Mouse (Mus musculus) embryonic facial prominence, embryonic 12.5 days (tissue): ENCODE results near the gene Mydgf. TPM values are rescaled to one million over a fixed set of nuclear protein-coding genes. Genes with fewer than 3 reads are reported as not detected.
A peak's percentile ranks its signal among the peaks of the same experiment; 100 is the strongest.

Experiments
- ATAC-seq: fragments of 200-750 bp; cut with Nextera tagmentation; 2 replicates; pipeline ENCODE4 v1.8.0; 2017; ENCODE audit not compliant: insufficient number of reproducible peaks, insufficient read depth, low FRiP score, low TSS enrichment
- H3K27ac ChIP-seq: fragments of 300-500 bp; sonication (generic); 2 replicates; pipeline ENCODE4 v1.5.1; 2016; ENCODE audit warnings: mild to moderate bottlenecking
- H3K27me3 ChIP-seq: fragments of 300-500 bp; sonication (generic); 2 replicates; pipeline ENCODE4 v1.6.1; 2016; ENCODE audit warnings: mild to moderate bottlenecking, moderate library complexity
- H3K36me3 ChIP-seq: fragments of 300-500 bp; sonication (generic); 2 replicates; pipeline ENCODE4 v1.6.1; 2016; ENCODE audit warnings: mild to moderate bottlenecking
- H3K4me1 ChIP-seq: fragments of 300-500 bp; sonication (generic); 2 replicates; pipeline ENCODE4 v1.6.1; 2016
- H3K4me2 ChIP-seq: fragments of 300-500 bp; sonication (generic); replicated peaks from 2 replicates; pipeline ENCODE4 v1.6.1; 2016; ENCODE audit warnings: mild to moderate bottlenecking, moderate library complexity
- H3K4me3 ChIP-seq: fragments of 300-500 bp; sonication (generic); 2 replicates; pipeline ENCODE4 v1.5.1; 2016; ENCODE audit warnings: mild to moderate bottlenecking
- H3K9ac ChIP-seq: fragments of 300-500 bp; sonication (generic); 2 replicates; pipeline ENCODE4 v1.6.1; 2016; ENCODE audit warnings: mild to moderate bottlenecking, moderate library complexity
- H3K9me3 ChIP-seq: fragments of 300-500 bp; sonication (generic); 2 replicates; pipeline ENCODE4 v1.6.1; 2016; ENCODE audit warnings: mild to moderate bottlenecking, moderate library complexity
- WGBS: fragments of 180-500 bp; shearing (Covaris S2); methylation state at CpG from one replicate; pipeline ENCODE4 v1.1.7; 2016; 5-methylcytosine and 5-hydroxymethylcytosine counted together
- polyA plus RNA-seq: library from polyadenylated mRNA; unstranded; fragments of >200 nt; fragmentation: Nextera tagmentation; extraction: Ambion mirVana; gene quantifications from 2 replicates; pipeline ENCODE4 v1.2.1, GENCODE M21; 2016

Mydgf gene
- polyA plus RNA-seq, 1 experiment from 2014 or later: 71.0 TPM

DNA sequence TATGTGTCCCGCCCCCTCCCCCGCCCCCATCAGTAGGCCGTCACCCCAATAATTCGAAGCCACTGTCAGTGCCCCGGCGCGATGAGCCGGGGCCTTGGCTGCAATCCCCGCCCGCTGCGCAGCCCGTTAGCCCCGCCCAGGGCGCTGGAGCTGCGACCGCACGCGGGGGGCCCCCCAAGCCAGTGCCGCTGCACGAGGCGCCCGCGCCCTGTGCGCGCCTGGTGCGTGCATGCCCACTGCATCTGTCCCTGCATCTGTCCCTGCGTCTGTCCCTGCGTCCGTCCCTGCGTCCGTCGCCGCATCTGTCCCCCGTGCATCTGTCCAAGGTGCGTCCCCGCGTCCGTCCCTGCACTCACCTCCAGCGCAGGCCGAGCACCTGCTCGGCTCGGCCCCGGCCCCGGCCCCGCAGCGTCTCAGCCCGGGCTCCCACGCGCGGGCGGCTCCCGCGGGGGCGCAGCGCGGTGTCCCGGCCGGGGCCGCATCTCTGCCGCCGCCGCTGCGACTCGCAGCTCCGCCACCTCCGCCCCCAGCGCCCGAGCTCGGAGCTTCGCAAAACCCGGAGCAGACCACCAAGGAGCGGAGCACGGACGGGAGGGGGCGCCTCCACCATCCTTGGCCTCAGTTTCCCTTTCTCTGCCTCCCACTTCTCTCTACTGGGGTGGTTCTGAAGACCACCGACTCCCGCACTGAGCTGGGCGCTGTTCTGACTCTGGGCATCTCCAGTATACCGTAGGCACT is 43.7 kb downstream of the Mydgf start, which contains the start of gene Sema6b:
TSS of gene Sema6b (minus strand) at position 486 of the 738 bp plus-strand sequence.
- H3K27me3 ChIP-seq: peaks cover 82% of the 10 kb centered on the region
- H3K4me2 ChIP-seq: peak within 1 kb of the TSS; percentile 97
- no peaks in the 10 kb centered on the region for H3K36me3 ChIP-seq
- ATAC-seq: no peak
- H3K9ac ChIP-seq: peak within 1 kb of the TSS; percentile 61
- H3K4me1 ChIP-seq: peaks cover 38% of the 10 kb centered on the region
- H3K9me3 ChIP-seq: no peaks in the 10 kb centered on the region
- H3K4me3 ChIP-seq: peak within 1 kb of the TSS; percentile 76
- WGBS: 2% methylated on average over 74 of the region's 79 CpGs
- H3K27ac ChIP-seq: no peak within 1 kb of the TSS

DNA sequence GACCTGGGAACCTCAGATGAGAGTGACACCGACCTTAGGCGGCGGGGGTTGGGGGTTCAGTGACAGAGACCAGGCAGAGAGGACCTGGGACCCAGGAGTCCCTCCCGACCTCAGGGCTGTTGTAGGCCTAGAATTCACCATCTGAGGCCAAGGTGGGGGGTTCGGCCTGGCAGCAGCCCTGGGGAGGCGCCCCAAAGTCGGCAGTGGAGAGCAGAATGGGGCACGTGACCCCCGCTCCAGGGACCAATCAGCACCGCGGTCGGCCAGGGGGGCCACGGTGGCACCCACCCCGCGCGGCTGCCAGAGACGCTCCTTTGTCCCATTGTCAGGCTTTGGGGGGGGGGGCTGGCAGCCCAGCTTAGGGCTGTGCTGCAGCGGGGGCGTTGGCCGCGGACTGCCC is 44.4 kb downstream of the Mydgf start:
- Histone ChIP-seq H3K4me3 (peak overlapping the region; percentile 76), H3K4me2 (peak overlapping the region; percentile 97), H3K9ac (peak overlapping the region; percentile 61), H3K4me1 (peaks cover 44% of the 10 kb centered on the region), H3K36me3 (no peaks in the 10 kb centered on the region), H3K9me3 (no peaks in the 10 kb centered on the region), H3K27me3 (peaks cover 77% of the 10 kb centered on the region), H3K27ac (no peak overlapping the region)
- ATAC-seq: no peak
- 6% methylated on average over 21 of the region's 21 CpGs for WGBS

DNA sequence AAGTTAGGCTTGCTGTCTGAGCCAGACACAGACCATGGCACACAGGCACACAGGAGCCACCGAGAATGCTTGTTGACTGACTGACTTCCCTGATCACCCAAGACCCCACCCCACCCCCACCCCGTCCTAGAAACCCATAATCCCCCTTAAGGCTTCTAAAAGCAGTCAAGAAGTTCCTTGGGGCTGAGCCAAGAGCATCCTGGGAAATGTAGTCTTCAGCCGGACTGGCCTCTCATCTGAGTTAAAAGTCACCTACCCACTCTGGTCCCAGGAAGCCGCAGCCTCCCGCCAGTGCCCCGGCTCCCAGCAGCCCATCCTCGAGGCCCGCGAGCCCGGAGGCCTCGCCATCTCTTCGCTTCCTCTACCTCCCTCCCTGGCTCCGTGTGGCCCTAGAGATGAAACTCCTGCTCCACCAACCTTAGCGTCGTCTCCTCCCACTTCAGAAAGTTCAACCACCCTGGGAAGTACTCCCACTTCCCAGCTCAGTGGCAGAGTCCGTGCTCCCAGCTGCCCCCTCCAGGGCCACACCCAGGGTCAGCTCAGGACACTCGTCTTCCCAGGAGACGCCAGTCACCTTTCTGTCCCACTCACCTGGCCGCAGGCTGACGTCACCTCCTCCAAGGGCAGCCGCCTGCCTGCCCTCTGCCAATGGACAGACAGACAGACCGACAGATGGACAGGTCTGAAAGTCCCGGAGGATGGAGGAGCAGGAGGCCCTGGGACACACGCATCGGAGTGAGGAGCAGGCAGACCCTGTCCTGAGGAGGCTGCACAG is 45.7 kb downstream of the Mydgf start:
- Histone ChIP-seq H3K27ac (no peak overlapping the region), H3K4me2 (peak overlapping the region; percentile 25), H3K36me3 (no peaks in the 10 kb centered on the region), H3K9ac (no peak overlapping the region), H3K27me3 (peaks cover 64% of the 10 kb centered on the region), H3K4me3 (peak overlapping the region; percentile 9; the same call in 1 of the 2 replicates), H3K9me3 (no peaks in the 10 kb centered on the region), H3K4me1 (peaks cover 53% of the 10 kb centered on the region)
- ATAC-seq: no peak
- 12% methylated on average over 25 of the region's 25 CpGs for WGBS

GRCm38 (mm10) chr17:56136558-56136957 is 47.2 kb downstream of the Mydgf start:
- Histone ChIP-seq H3K9ac (no peak overlapping the region), H3K4me2 (no peak overlapping the region), H3K4me3 (no peak overlapping the region), H3K27ac (no peak overlapping the region), H3K4me1 (peaks cover 42% of the 10 kb centered on the region), H3K9me3 (no peaks in the 10 kb centered on the region), H3K27me3 (peaks cover 49% of the 10 kb centered on the region), H3K36me3 (no peaks in the 10 kb centered on the region)
- WGBS: 85% methylated on average over 7 of the region's 7 CpGs
- ATAC-seq: no peak

DNA sequence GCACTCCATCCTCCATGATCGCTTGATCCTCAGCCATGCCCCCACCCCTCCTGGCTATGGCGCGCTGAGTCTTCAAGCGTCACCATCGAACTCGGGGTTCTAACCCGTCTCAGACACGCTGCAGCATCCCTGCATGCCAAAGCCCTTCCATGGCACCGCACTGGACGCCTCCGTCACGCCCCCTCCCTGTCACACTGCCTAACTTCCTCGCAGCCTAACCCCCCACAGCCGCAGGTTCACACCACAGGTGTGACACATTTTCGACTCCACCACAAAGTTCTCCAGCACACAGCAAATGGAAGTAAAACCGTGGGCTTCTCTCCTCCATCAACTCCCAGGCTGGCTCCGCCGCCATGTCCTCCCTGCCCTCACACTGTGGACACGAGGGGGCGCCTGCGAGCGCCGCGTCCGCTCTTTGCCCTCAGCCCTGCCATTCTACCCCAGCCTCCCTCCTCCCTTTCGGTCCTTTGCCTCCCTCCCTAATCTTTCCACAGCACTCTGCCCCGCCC is 49.2 kb downstream of the Mydgf start:
- Histone ChIP-seq H3K4me3 (peak overlapping the region; percentile 23), H3K4me1 (peaks cover 34% of the 10 kb centered on the region), H3K36me3 (no peaks in the 10 kb centered on the region), H3K27me3 (peaks cover 29% of the 10 kb centered on the region), H3K27ac (no peak overlapping the region), H3K4me2 (peak overlapping the region; percentile 49), H3K9ac (no peak overlapping the region), H3K9me3 (no peaks in the 10 kb centered on the region)
- ATAC-seq: no peak
- 3% methylated on average over 27 of the region's 27 CpGs for WGBS

GRCm38 (mm10) chr17:56133457-56134363 is 50.0 kb downstream of the Mydgf start:
- H3K36me3 ChIP-seq: no peaks in the 10 kb centered on the region
- H3K27ac ChIP-seq: 0 out of 2 replicates have a peak overlapping the region, but pooled peaks have one; percentile 17
- peak overlapping the region; percentile 49 for H3K4me2 ChIP-seq
- H3K9ac ChIP-seq: no peak overlapping the region
- peak overlapping the region; percentile 23 for H3K4me3 ChIP-seq
- no peaks in the 10 kb centered on the region for H3K9me3 ChIP-seq
- 0 out of 2 replicates have a peak, but pooled peaks have one; percentile 35 for ATAC-seq
- H3K27me3 ChIP-seq: peaks cover 21% of the 10 kb centered on the region
- H3K4me1 ChIP-seq: peaks cover 30% of the 10 kb centered on the region
- 23% methylated on average over 17 of the region's 21 CpGs for WGBS

DNA sequence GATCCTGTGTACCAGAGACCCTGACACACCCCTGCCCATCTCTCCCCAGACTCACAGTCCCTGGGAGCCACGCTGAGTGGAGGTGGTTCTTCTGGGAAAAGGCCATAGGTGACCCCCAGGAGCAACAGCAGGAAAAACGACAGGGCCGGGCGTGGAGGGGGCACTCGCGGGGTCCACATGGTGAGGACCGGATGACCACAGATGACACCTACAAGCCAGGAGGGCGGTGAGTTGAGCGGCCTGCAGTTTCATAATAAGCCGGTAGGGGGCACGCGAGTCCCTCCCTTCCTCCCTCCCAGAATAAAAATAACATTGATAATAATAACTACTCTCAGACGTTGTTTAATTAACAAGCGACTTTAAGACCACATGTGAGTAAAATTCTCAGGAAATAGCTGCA is 51.1 kb downstream of the Mydgf start:
- H3K4me3 ChIP-seq: no peak overlapping the region
- H3K4me1 ChIP-seq: peaks cover 25% of the 10 kb centered on the region
- H3K9ac ChIP-seq: no peak overlapping the region; the same call in 1 of the 2 replicates
- ATAC-seq: no peak
- 5% methylated on average over 14 of the region's 14 CpGs for WGBS
- H3K9me3 ChIP-seq: no peaks in the 10 kb centered on the region
- H3K4me2 ChIP-seq: no peak overlapping the region
- peaks cover 12% of the 10 kb centered on the region; the same call in 1 of the 2 replicates for H3K27me3 ChIP-seq
- H3K27ac ChIP-seq: no peak overlapping the region
- H3K36me3 ChIP-seq: no peaks in the 10 kb centered on the region

GRCm38 (mm10) chr17:56131814-56132213 is 51.9 kb downstream of the Mydgf start:
- no peak overlapping the region for H3K4me2 ChIP-seq
- H3K36me3 ChIP-seq: no peaks in the 10 kb centered on the region
- 0 out of 2 replicates have a peak, but pooled peaks cover 5% of the 10 kb centered on the region for H3K27me3 ChIP-seq
- no peaks in the 10 kb centered on the region for H3K9me3 ChIP-seq
- H3K4me1 ChIP-seq: peaks cover 25% of the 10 kb centered on the region
- H3K27ac ChIP-seq: no peak overlapping the region
- no peak overlapping the region for H3K9ac ChIP-seq
- no peak for ATAC-seq
- H3K4me3 ChIP-seq: no peak overlapping the region
- WGBS: 44% methylated on average over 7 of the region's 7 CpGs

GRCm38 (mm10) chr17:56131136-56131535 is 52.6 kb downstream of the Mydgf start:
- no peak for ATAC-seq

GRCm38 (mm10) chr17:56128246-56128645 is 55.5 kb downstream of the Mydgf start:
- Histone ChIP-seq H3K4me1 (peaks cover 9% of the 10 kb centered on the region), H3K27me3 (peaks cover 16% of the 10 kb centered on the region), H3K9me3 (peaks cover 2% of the 10 kb centered on the region; the same call in 1 of the 2 replicates), H3K27ac (no peak overlapping the region), H3K4me3 (no peak overlapping the region), H3K4me2 (no peak overlapping the region), H3K9ac (no peak overlapping the region), H3K36me3 (no peaks in the 10 kb centered on the region)
- WGBS: 87% methylated on average over 15 of the region's 15 CpGs
- ATAC-seq: no peak

More at GRCm38 (mm10) chr17:56131136-56131535, 52.6 kb downstream of the Mydgf start:
- H3K27ac ChIP-seq: no peak overlapping the region
- 88% methylated on average over 10 of the region's 10 CpGs for WGBS
- H3K27me3 ChIP-seq: 0 out of 2 replicates have a peak, but pooled peaks cover 5% of the 10 kb centered on the region
- no peak overlapping the region for H3K4me2 ChIP-seq
- H3K9me3 ChIP-seq: no peaks in the 10 kb centered on the region
- no peak overlapping the region for H3K4me3 ChIP-seq
- H3K9ac ChIP-seq: no peak overlapping the region
- peaks cover 25% of the 10 kb centered on the region for H3K4me1 ChIP-seq
- H3K36me3 ChIP-seq: no peaks in the 10 kb centered on the region

DNA sequence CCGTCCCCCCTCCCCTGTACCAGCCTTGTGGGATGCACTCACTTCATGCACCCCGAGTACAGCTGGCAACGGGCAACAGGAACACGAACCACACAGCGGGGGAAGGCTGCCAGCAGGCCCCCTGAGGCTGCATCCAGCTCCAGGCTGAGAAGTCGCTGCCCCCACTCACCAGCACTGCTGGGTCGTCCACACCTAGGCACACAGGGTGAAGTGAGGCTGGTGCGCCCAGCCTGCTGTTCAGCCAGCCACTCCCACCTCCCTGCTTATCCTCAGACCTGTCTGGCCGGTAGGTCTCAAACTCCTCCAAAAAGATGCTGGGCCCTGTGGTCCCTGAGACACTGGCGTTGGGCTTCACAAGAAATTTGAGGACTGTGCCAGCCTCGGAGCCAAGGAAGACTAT is 57.5 kb downstream of the Mydgf start:
- H3K27me3 ChIP-seq: peaks cover 37% of the 10 kb centered on the region
- ATAC-seq: no peak
- peaks cover 15% of the 10 kb centered on the region for H3K9me3 ChIP-seq
- WGBS: 63% methylated on average over 11 of the region's 11 CpGs
- no peaks in the 10 kb centered on the region for H3K36me3 ChIP-seq
- peaks cover 9% of the 10 kb centered on the region for H3K4me1 ChIP-seq
- H3K27ac ChIP-seq: no peak overlapping the region
- H3K4me2 ChIP-seq: no peak overlapping the region
- no peak overlapping the region for H3K4me3 ChIP-seq
- H3K9ac ChIP-seq: no peak overlapping the region
